Mouse (Mus musculus) liver, postnatal 0 days (tissue): ENCODE measurements around the gene Shisal2a. TPM values are rescaled to one million over a fixed set of nuclear protein-coding genes. Genes with fewer than 3 reads are reported as not detected.

ENCODE experiments used
- ATAC-seq: fragments of 200-750 bp; cut with Nextera tagmentation; 2 replicates; pipeline ENCODE4 v1.8.0; 2017; ENCODE audit warnings: mild to moderate bottlenecking, moderate library complexity
- DNase-seq: peaks from one replicate; pipeline ENCODE4 v3.0.0-alpha.2; 2016
- H3K27ac ChIP-seq: fragments of 300-500 bp; sonication (generic); 2 replicates; pipeline ENCODE4 v1.5.1; 2014; ENCODE audit warnings: antibody characterized with exemption, moderate library complexity, mild to moderate bottlenecking, low read depth
- H3K27me3 ChIP-seq: fragments of 300-500 bp; sonication (generic); 2 replicates; pipeline ENCODE4 v1.6.1; 2014; ENCODE audit warnings: low read length, control low read depth, mixed read lengths; ENCODE audit not compliant: insufficient read depth
- H3K36me3 ChIP-seq: fragments of 300-500 bp; sonication (generic); replicated peaks from 2 replicates; pipeline ENCODE4 v1.6.1; 2014; ENCODE audit warnings: mild to moderate bottlenecking, control low read depth, low read length, moderate library complexity, mixed read lengths; ENCODE audit not compliant: insufficient read depth
- H3K4me1 ChIP-seq: fragments of 300-500 bp; sonication (generic); 2 replicates; pipeline ENCODE4 v1.6.1; 2014; ENCODE audit warnings: antibody characterized with exemption, mild to moderate bottlenecking, control low read depth; ENCODE audit not compliant: insufficient read depth
- H3K4me2 ChIP-seq: fragments of 300-500 bp; sonication (generic); 2 replicates; pipeline ENCODE4 v1.6.1; 2014; ENCODE audit warnings: low read depth, mild to moderate bottlenecking, low read length, moderate library complexity, mixed read lengths
- H3K4me3 ChIP-seq: fragments of 300-500 bp; sonication (generic); 2 replicates; pipeline ENCODE4 v1.5.1; 2014; ENCODE audit warnings: low read depth, low read length
- H3K9ac ChIP-seq: fragments of 300-500 bp; sonication (generic); replicated peaks from 2 replicates; pipeline ENCODE4 v1.6.1; 2014; ENCODE audit warnings: mild to moderate bottlenecking, moderate library complexity
- H3K9me3 ChIP-seq: fragments of 300-500 bp; sonication (generic); 2 replicates; pipeline ENCODE4 v1.6.1; 2016; ENCODE audit warnings: mild to moderate bottlenecking, control low read depth, low read length, mixed read lengths
- CTCF ChIP-seq: sonication (generic); IDR thresholded peaks from 2 replicates; pipeline ENCODE4 v1.5.1; 2016; ENCODE audit warnings: antibody characterized with exemption, low read depth
- EP300 ChIP-seq: IDR thresholded peaks from 2 replicates; pipeline ENCODE4 v1.6.1; 2016; ENCODE audit warnings: antibody characterized with exemption, low read depth, mild to moderate bottlenecking
- WGBS: fragments of 180-500 bp; shearing (Covaris S2); extraction: QIAGEN DNeasy Blood & Tissue Kit; methylation state at CpG from one replicate; pipeline ENCODE4 v1.1.7; 2014; ENCODE audit not compliant: insufficient replicate concordance; 5-methylcytosine and 5-hydroxymethylcytosine counted together
- polyA plus RNA-seq: library from polyadenylated mRNA; unstranded; fragments of >200 nt; fragmentation: Nextera tagmentation; extraction: Ambion mirVana; gene quantifications from 2 replicates; pipeline ENCODE4 v1.2.1, GENCODE M21; 2015

Shisal2a gene
- polyA plus RNA-seq, 1 experiment from 2014 or later = 0.52 TPM

- Histone ChIP-seq H3K27ac (no peak overlapping the region), H3K4me1 (peaks cover 23% of the 10 kb centered on the region), H3K9me3 (no peaks in the 10 kb centered on the region), H3K4me3 (no peak overlapping the region), H3K36me3 (no peaks in the 10 kb centered on the region), H3K4me2 (no peak overlapping the region), H3K9ac (no peak overlapping the region), H3K27me3 (no peaks in the 10 kb centered on the region)
- 55% methylated on average over 7 of the region's 7 CpGs for WGBS
- TF ChIP-seq EP300 (no peak), CTCF (no peak)
- DNase-seq (no peak), ATAC-seq (no peak)
Observed at GRCm38 (mm10) chr4:108344631-108345083, 38.5 kb downstream of the Shisal2a start.

- peak; percentile 68 for DNase-seq
- no peak overlapping the region for H3K4me3 ChIP-seq
- H3K9ac ChIP-seq = no peak overlapping the region
- peaks cover 17% of the 10 kb centered on the region for H3K36me3 ChIP-seq
- H3K9me3 ChIP-seq = no peaks in the 10 kb centered on the region
- peak overlapping the region; percentile 62; the same call in 1 of the 2 replicates for H3K27ac ChIP-seq
- no peak overlapping the region for H3K4me2 ChIP-seq
- H3K27me3 ChIP-seq = no peaks in the 10 kb centered on the region
- 17% methylated on average over 4 of the region's 4 CpGs for WGBS
- TF ChIP-seq EP300 (no peak), CTCF (peak; percentile 84)
- peak; percentile 66 for ATAC-seq
- H3K4me1 ChIP-seq = 0 out of 2 replicates have a peak, but pooled peaks cover 7% of the 10 kb centered on the region
Observed at GRCm38 (mm10) chr4:108339277-108339690, 43.9 kb downstream of the Shisal2a start.

DNA sequence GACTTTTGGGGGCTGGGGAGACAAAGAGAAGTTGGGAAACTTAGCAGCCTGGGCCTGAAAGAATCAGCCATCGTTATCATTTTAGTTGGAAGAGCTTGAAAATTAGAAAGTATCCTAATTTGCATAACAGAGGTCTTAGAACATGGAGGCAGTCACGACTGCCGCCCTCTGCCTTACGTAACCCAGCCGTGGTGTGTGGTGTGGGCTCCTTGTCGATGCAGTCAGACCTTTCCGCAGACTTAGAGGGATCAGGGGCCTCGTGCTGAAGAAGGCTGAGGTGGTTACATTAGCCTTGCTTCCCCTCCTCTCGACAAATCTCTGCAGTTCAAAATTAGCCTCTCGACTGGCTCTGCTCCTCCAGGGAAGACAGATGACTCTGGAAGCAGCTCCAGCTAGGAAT is 44.3 kb downstream of the Shisal2a start:
- H3K4me2 ChIP-seq = no peak overlapping the region
- WGBS = 69% methylated on average over 10 of the region's 10 CpGs
- no peaks in the 10 kb centered on the region for H3K27me3 ChIP-seq
- H3K9me3 ChIP-seq = no peaks in the 10 kb centered on the region
- ATAC-seq (no peak), DNase-seq (no peak)
- H3K9ac ChIP-seq = no peak overlapping the region
- H3K4me3 ChIP-seq = no peak overlapping the region
- H3K27ac ChIP-seq = peak overlapping the region; percentile 62
- H3K36me3 ChIP-seq = peaks cover 17% of the 10 kb centered on the region
- 0 out of 2 replicates have a peak, but pooled peaks cover 7% of the 10 kb centered on the region for H3K4me1 ChIP-seq
- TF ChIP-seq CTCF (no peak), EP300 (no peak)

GRCm38 (mm10) chr4:108338321-108338733 is 44.8 kb downstream of the Shisal2a start:
- H3K27ac ChIP-seq = peak overlapping the region; percentile 62
- no peaks in the 10 kb centered on the region for H3K9me3 ChIP-seq
- H3K36me3 ChIP-seq = peaks cover 17% of the 10 kb centered on the region
- no peak overlapping the region for H3K9ac ChIP-seq
- ATAC-seq (peak; percentile 76), DNase-seq (peak; percentile 42)
- H3K4me1 ChIP-seq = 0 out of 2 replicates have a peak, but pooled peaks cover 7% of the 10 kb centered on the region
- H3K4me3 ChIP-seq = no peak overlapping the region
- H3K4me2 ChIP-seq = no peak overlapping the region
- H3K27me3 ChIP-seq = no peaks in the 10 kb centered on the region
- WGBS = 56% methylated on average over 9 of the region's 9 CpGs
- TF ChIP-seq CTCF (no peak), EP300 (no peak)

DNA sequence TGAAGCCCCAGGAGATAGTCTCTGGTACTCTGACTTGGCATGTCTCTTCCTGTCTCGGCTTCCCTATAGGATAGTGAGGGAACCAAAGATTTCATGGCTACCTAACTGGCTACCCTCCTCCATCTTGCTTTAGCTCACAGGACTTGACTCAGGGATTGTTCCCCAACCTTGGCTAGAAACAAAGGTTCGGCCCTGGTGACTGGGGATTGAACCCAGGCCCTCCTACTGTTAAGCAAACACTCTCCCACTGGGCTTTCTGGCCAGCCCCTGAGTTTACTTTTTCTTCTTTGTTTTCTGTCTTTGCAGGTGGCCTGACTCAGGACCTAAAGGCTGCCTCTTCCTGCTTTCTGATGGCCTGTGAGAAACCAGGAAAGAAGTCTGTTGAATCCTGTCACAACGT is 45.3 kb downstream of the Shisal2a start:
- Histone ChIP-seq H3K27me3 (no peaks in the 10 kb centered on the region), H3K9ac (no peak overlapping the region), H3K4me3 (no peak overlapping the region), H3K27ac (peak overlapping the region; percentile 62), H3K4me2 (no peak overlapping the region), H3K36me3 (peaks cover 17% of the 10 kb centered on the region), H3K4me1 (0 out of 2 replicates have a peak, but pooled peaks cover 7% of the 10 kb centered on the region), H3K9me3 (no peaks in the 10 kb centered on the region)
- no peak for DNase-seq
- ATAC-seq = no peak
- 67% methylated on average over 3 of the region's 3 CpGs for WGBS
- TF ChIP-seq CTCF = no peak
- TF ChIP-seq EP300 = no peak

DNA sequence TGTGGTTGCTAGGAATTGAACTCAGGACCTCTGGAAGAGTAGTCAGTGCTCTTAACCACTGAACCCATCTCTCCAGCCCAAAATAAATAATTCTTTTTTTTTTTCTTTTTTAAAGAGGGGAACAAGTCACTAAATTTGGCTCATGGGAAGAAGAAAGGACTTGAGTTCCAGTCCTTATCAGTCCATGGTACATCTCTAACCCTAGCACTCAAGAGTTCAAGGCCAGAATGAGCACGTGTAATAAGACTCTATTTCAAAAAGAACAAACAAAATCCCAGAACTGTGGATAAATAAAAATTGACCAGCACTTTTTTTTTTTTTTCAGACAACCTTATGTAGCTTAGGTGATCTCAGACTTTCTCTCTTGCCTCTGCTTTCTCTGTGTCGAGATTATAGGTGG is 46.4 kb downstream of the Shisal2a start:
- no peaks in the 10 kb centered on the region for H3K27me3 ChIP-seq
- no peak for ATAC-seq
- no peak overlapping the region for H3K9ac ChIP-seq
- DNase-seq = no peak
- no peak overlapping the region for H3K27ac ChIP-seq
- TF ChIP-seq CTCF = no peak
- TF ChIP-seq EP300 = no peak
- no peak overlapping the region for H3K4me3 ChIP-seq
- 59% methylated on average over 2 of the region's 2 CpGs for WGBS
- 0 out of 2 replicates have a peak, but pooled peaks cover 7% of the 10 kb centered on the region for H3K4me1 ChIP-seq
- no peak overlapping the region for H3K4me2 ChIP-seq
- peaks cover 17% of the 10 kb centered on the region for H3K36me3 ChIP-seq
- H3K9me3 ChIP-seq = no peaks in the 10 kb centered on the region

DNA sequence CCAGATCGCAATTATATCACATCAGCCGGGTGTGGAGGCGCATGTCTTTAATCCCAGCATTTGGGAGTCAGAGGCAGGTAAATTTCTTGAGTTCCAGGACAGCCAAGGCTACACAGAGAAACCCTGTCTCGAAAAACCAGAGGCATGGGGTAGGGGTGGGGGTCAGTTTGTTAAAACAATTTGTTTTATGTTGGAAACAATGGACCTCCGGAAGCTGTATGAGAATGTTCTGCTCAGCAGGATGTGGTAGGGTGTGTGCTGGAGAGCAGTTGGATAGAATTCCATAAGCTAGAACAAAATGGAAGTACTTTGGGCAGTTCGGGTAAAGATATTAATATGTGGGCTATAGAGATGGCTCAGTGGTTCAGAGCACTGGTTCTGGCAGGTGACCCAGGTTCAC is 47.7 kb downstream of the Shisal2a start:
- TF ChIP-seq EP300 = no peak
- no peak for TF ChIP-seq CTCF
- ATAC-seq = no peak
- Histone ChIP-seq H3K27me3 (no peaks in the 10 kb centered on the region), H3K4me2 (no peak overlapping the region), H3K27ac (no peak overlapping the region), H3K36me3 (peaks cover 17% of the 10 kb centered on the region), H3K9me3 (no peaks in the 10 kb centered on the region), H3K9ac (no peak overlapping the region), H3K4me1 (0 out of 2 replicates have a peak, but pooled peaks cover 7% of the 10 kb centered on the region), H3K4me3 (no peak overlapping the region)
- 74% methylated on average over 6 of the region's 6 CpGs for WGBS
- DNase-seq = no peak
